Mouse (Mus musculus) E14TG2a.4 (cell line): ENCODE results near the gene Slc4a2.

Source experiments
- H3K27me3 ChIP-seq: 2 replicates; pipeline ENCODE4 v1.6.1; 2014; ENCODE audit warnings: low read length, control low read depth; ENCODE audit not compliant: insufficient read depth
- H3K36me3 ChIP-seq: 2 replicates; pipeline ENCODE4 v1.6.1; 2014; ENCODE audit warnings: low read length, control low read depth; ENCODE audit not compliant: insufficient read depth
- H3K4me1 ChIP-seq: replicated peaks from 2 replicates; pipeline ENCODE4 v1.6.1; 2014; ENCODE audit warnings: low read depth, low read length, control low read depth
- H3K4me3 ChIP-seq: replicated peaks from 2 replicates; pipeline ENCODE4 v1.5.1; 2014; ENCODE audit warnings: mild to moderate bottlenecking, low read length
- H3K9me3 ChIP-seq: 2 replicates; pipeline ENCODE4 v1.6.1; 2014; ENCODE audit warnings: low read length, control low read depth
- CTCF ChIP-seq: conservative IDR thresholded peaks from 2 replicates; pipeline ENCODE4 v1.5.1; 2014; ENCODE audit warnings: low read length
- NANOG ChIP-seq: IDR thresholded peaks from 2 replicates; pipeline ENCODE4 v1.6.1; 2014; ENCODE audit warnings: borderline replicate concordance, low read length, mixed read lengths
- POU5F1 ChIP-seq: IDR thresholded peaks from 2 replicates; pipeline ENCODE4 v1.6.1; 2014; ENCODE audit warnings: low read length, borderline replicate concordance

Gene Slc4a2

GRCm38 (mm10) chr5:24455076-24455475, 31.4 kb downstream of the Slc4a2 start:
- Histone ChIP-seq H3K4me3 (peak overlapping the region; percentile 43), H3K36me3 (peaks cover 34% of the 10 kb centered on the region)
- no peak for TF ChIP-seq POU5F1
- no peak for TF ChIP-seq NANOG
- no peak for TF ChIP-seq CTCF

GRCm38 (mm10) chr5:24455613-24456012, 32.0 kb downstream of the Slc4a2 start:
- Histone ChIP-seq H3K36me3 (peaks cover 39% of the 10 kb centered on the region), H3K4me3 (peak overlapping the region; percentile 43), H3K9me3 (no peaks in the 10 kb centered on the region), H3K4me1 (peaks cover 49% of the 10 kb centered on the region), H3K27me3 (peaks cover 19% of the 10 kb centered on the region)
- TF ChIP-seq CTCF (no peak), POU5F1 (no peak), NANOG (no peak)

More at GRCm38 (mm10) chr5:24455076-24455475, 31.4 kb downstream of the Slc4a2 start:
- peaks cover 25% of the 10 kb centered on the region for H3K27me3 ChIP-seq
- peaks cover 49% of the 10 kb centered on the region for H3K4me1 ChIP-seq
- H3K9me3 ChIP-seq: no peaks in the 10 kb centered on the region

- H3K27me3 ChIP-seq: no peaks in the 10 kb centered on the region
- peaks cover 21% of the 10 kb centered on the region for H3K36me3 ChIP-seq
- no peak for TF ChIP-seq CTCF
- TF ChIP-seq NANOG: no peak
- no peak for TF ChIP-seq POU5F1
- H3K4me3 ChIP-seq: peak overlapping the region; percentile 52; the same call in 1 of the 2 replicates
- H3K9me3 ChIP-seq: no peaks in the 10 kb centered on the region
- H3K4me1 ChIP-seq: peaks cover 29% of the 10 kb centered on the region
Measured at GRCm38 (mm10) chr5:24466762-24467161, 43.1 kb downstream of the Slc4a2 start.

GRCm38 (mm10) chr5:24470600-24470999, 47.0 kb downstream of the Slc4a2 start:
- H3K27me3 ChIP-seq: peaks cover 13% of the 10 kb centered on the region
- H3K36me3 ChIP-seq: peaks cover 19% of the 10 kb centered on the region
- no peak overlapping the region for H3K4me3 ChIP-seq
- peaks cover 53% of the 10 kb centered on the region for H3K4me1 ChIP-seq
- TF ChIP-seq POU5F1 (no peak), CTCF (peak; percentile 84)
- no peaks in the 10 kb centered on the region for H3K9me3 ChIP-seq

GRCm38 (mm10) chr5:24472884-24473619, 49.4 kb downstream of the Slc4a2 start:
- H3K4me1 ChIP-seq: peaks cover 50% of the 10 kb centered on the region
- H3K36me3 ChIP-seq: peaks cover 29% of the 10 kb centered on the region
- H3K4me3 ChIP-seq: peak overlapping the region; percentile 83
- H3K27me3 ChIP-seq: peaks cover 26% of the 10 kb centered on the region
- no peak for TF ChIP-seq POU5F1
- TF ChIP-seq NANOG: no peak
- TF ChIP-seq CTCF: no peak
- no peaks in the 10 kb centered on the region for H3K9me3 ChIP-seq

GRCm38 (mm10) chr5:24474025-24474722, 50.5 kb downstream of the Slc4a2 start:
- TF ChIP-seq NANOG (no peak), POU5F1 (no peak), CTCF (no peak)
- Histone ChIP-seq H3K9me3 (no peaks in the 10 kb centered on the region), H3K4me1 (peaks cover 58% of the 10 kb centered on the region)

GRCm38 (mm10) chr5:24474723-24475261, 51.2 kb downstream of the Slc4a2 start:
- Histone ChIP-seq H3K4me1 (peaks cover 63% of the 10 kb centered on the region), H3K27me3 (peaks cover 26% of the 10 kb centered on the region), H3K36me3 (peaks cover 40% of the 10 kb centered on the region), H3K9me3 (no peaks in the 10 kb centered on the region), H3K4me3 (peak overlapping the region; percentile 83)
- no peak for TF ChIP-seq POU5F1
- no peak for TF ChIP-seq CTCF
- no peak for TF ChIP-seq NANOG

More at GRCm38 (mm10) chr5:24474025-24474722, 50.5 kb downstream of the Slc4a2 start:
- Histone ChIP-seq H3K27me3 (peaks cover 26% of the 10 kb centered on the region), H3K36me3 (peaks cover 38% of the 10 kb centered on the region), H3K4me3 (peak overlapping the region; percentile 83)

- peaks cover 64% of the 10 kb centered on the region for H3K4me1 ChIP-seq
- no peak for TF ChIP-seq NANOG
- TF ChIP-seq CTCF: no peak
- no peak for TF ChIP-seq POU5F1
- peaks cover 26% of the 10 kb centered on the region for H3K27me3 ChIP-seq
- no peaks in the 10 kb centered on the region for H3K9me3 ChIP-seq
- peak overlapping the region; percentile 83 for H3K4me3 ChIP-seq
- H3K36me3 ChIP-seq: peaks cover 49% of the 10 kb centered on the region
Measured at GRCm38 (mm10) chr5:24475476-24476241, 52.0 kb downstream of the Slc4a2 start.
